Mouse (Mus musculus) left cerebral cortex, adult 2 months (tissue): Measurements from ENCODE around the gene Cnga1. TPM values are rescaled to one million over a fixed set of nuclear protein-coding genes. Genes with fewer than 3 reads are reported as not detected.
"Not testable (repeated sequence)": the region's sequence is repeated elsewhere in the genome, so short reads cannot be mapped to it uniquely, and the experiment has no call there.

Experiments used
- DNase-seq, 2 experiments: peaks; one replicate each; pipeline ENCODE4 v3.0.0; 2021 to 2022; ENCODE audit warnings: low spot score in 2 of 2, mixed read lengths in 1 of 2; ENCODE audit errors: extremely low spot score in 1 of 2
- H3K27ac ChIP-seq: fragments of 200-600 bp; 2 replicates; pipeline ENCODE4 v1.8.1; 2022
- H3K4me3 ChIP-seq: fragments of 200-600 bp; 2 replicates; pipeline ENCODE4 v1.8.1; 2022
- CTCF ChIP-seq: fragments of 200-600 bp; IDR thresholded peaks from 2 replicates; pipeline ENCODE4 v1.8.1; 2022; ENCODE audit warnings: antibody characterized with exemption, mild to moderate bottlenecking, moderate library complexity
- intact Hi-C: fragments of 180-260 bp; cut with DNase I; formaldehyde crosslinking; loops from one replicate; pipeline ENCODE4 v1.15.1; 2025
- total RNA-seq, 2 experiments: library from RNA; stranded (reverse); gene quantifications; 2 replicates each; pipeline ENCODE4 v1.2.3; 2021

Gene Cnga1
- total RNA-seq, 2 experiments from 2014 or later: not detected

GRCm38 (mm10) chr5:72634791-72635271, 9.2 kb downstream of the Cnga1 start:
- intact Hi-C loops: no loop called here
- DNase-seq: no peak
- Histone ChIP-seq H3K4me3 (no peak overlapping the region), H3K27ac (no peak overlapping the region)
- TF ChIP-seq CTCF: no peak

DNA sequence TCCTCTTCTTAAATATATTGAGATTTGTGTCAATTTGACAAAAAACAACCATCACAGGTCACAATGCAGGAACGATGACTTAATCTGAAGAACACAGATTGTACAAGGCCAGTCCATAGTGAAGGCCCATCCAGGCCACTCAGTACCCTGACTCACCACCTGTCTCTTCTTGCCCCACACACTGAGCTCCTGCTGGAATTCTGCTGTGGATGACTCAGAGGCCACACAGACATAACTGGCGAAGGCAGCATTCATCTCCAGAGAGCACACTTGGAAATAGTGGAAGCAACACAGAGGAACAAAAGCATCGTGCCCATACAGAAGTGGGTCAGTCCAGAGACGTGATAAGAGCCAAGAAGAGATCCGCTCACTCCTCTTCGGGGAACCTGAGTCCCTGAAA, 14.0 kb downstream of the Cnga1 start:
- DNase-seq: no peak
- Histone ChIP-seq H3K4me3 (no peak overlapping the region), H3K27ac (no peak overlapping the region)
- intact Hi-C loops: no loop called here
- TF ChIP-seq CTCF: no peak

- intact Hi-C loops: no loop called here
- H3K27ac ChIP-seq: no peak overlapping the region
- no peak for DNase-seq
- no peak; the same call in 1 of the 2 replicates for TF ChIP-seq CTCF
- no peak overlapping the region for H3K4me3 ChIP-seq
Observed at GRCm38 (mm10) chr5:72621022-72621421, 23.1 kb downstream of the Cnga1 start.

GRCm38 (mm10) chr5:72617413-72617812, 26.7 kb downstream of the Cnga1 start:
- Histone ChIP-seq H3K4me3 (no peak overlapping the region), H3K27ac (no peak overlapping the region)
- no peak for DNase-seq
- TF ChIP-seq CTCF: no peak
- intact Hi-C loops: no loop called here

GRCm38 (mm10) chr5:72603138-72603537, 40.9 kb downstream of the Cnga1 start:
- intact Hi-C loops: no loop called here
- no peak for TF ChIP-seq CTCF
- DNase-seq: no peak
- Histone ChIP-seq H3K27ac (no peak overlapping the region), H3K4me3 (no peak overlapping the region)

GRCm38 (mm10) chr5:72601006-72601405, 43.1 kb downstream of the Cnga1 start:
- peak; percentile 15 to 24 for DNase-seq
- peak; percentile 40 for TF ChIP-seq CTCF
- H3K4me3 ChIP-seq: no peak overlapping the region
- H3K27ac ChIP-seq: no peak overlapping the region
- intact Hi-C loops: no loop called here

- Histone ChIP-seq H3K4me3 (no peak within 1 kb of the TSS), H3K27ac (no peak within 1 kb of the TSS)
- TF ChIP-seq CTCF: no peak
- intact Hi-C loops: loop anchor here (5.0 kb wide), 1 partner anchor 420 kb away; the partner anchor contains the start of gene Slc10a4
- no peak for DNase-seq
Observed at GRCm38 (mm10) chr5:72587192-72587681, 56.8 kb downstream of the Cnga1 start, which contains the start of gene Gm5868. TSS of gene Gm5868 (minus strand) at chr5:72587551.

GRCm38 (mm10) chr5:72586667-72587191, 57.3 kb downstream of the Cnga1 start:
- H3K27ac ChIP-seq, H3K4me3 ChIP-seq, DNase-seq: not testable (repeated sequence)
- intact Hi-C loops: loop anchor here (5.0 kb wide), 1 partner anchor 421 kb away; the partner anchor contains the start of gene Slc10a4

DNA sequence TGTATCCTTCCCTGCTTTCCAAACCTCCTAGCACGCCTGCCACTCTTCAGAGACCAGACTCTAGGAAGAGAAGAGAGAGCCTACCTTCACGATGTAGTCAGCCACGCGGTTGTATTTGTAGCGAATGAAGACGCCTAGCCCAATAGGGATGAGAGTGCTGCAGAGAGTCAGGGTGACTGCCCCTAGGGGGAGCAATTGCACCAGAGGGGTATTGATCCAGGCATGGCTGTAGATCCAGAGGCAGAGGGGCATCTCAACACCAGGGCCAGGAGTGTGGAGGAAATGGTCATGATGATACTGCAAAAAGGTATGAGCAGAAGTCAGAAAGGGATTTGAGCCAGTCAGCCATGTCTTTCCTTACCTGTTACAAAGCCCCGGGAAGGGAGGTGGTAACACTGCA, 58.0 kb downstream of the Cnga1 start:
- intact Hi-C loops: loop anchor here (5.0 kb wide), 1 partner anchor 421 kb away; the partner anchor contains the start of gene Slc10a4
- DNase-seq, H3K4me3 ChIP-seq, H3K27ac ChIP-seq: not testable (repeated sequence)
- TF ChIP-seq CTCF: peak; percentile 24

DNA sequence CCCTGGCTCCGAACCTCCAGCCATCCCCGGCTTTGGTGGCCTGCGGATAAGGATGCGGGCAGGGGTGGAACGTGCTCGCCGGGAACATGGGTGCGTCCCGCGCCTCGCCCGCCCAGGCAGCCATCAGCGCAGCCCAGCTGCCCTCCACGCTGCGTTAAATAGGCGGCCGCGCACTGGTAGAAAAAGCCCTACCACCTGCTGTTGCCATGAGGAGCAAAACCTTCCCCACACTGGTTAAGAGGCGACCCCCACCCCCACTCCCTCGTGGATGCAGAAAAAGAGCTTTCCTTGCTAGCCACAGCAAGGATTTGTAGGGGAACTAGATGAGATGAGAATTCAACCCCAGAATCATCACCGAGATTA, 63.1 kb downstream of the Cnga1 start, which contains the start of gene Zar1:
TSS of gene Zar1 (minus strand) at position 285 of the 363 bp plus-strand sequence.
- intact Hi-C loops, H3K27ac ChIP-seq, DNase-seq: not testable (repeated sequence)
- 0 out of 2 replicates have a peak within 1 kb of the TSS, but pooled peaks have one; percentile 19 for H3K4me3 ChIP-seq

GRCm38 (mm10) chr5:72580088-72580969, 63.7 kb downstream of the Cnga1 start:
- intact Hi-C loops, H3K27ac ChIP-seq, DNase-seq: not testable (repeated sequence)
- 0 out of 2 replicates have a peak overlapping the region, but pooled peaks have one; percentile 19 for H3K4me3 ChIP-seq

DNA sequence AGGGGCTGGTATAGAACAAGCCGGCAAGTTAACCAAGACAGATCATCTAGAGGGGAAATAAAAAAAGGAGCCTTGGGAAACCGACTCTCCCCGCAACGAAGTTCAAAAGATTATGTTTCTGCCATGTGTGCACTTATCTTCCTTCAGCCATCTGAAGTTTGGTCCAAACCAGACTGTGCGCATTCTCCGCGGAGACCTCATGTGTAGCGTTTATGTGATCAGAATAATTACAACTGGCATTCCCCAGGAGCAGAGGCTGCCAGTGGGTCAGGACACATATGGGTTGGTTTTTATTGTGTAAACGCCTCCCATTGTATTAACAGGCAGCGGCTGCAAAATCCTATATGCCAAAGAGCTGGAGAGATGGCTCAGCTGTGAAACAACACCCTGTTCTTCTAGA, 64.5 kb downstream of the Cnga1 start:
- intact Hi-C loops, H3K27ac ChIP-seq, DNase-seq, H3K4me3 ChIP-seq: not testable (repeated sequence)
